Mouse (Mus musculus) cerebellum, postnatal 14 days (tissue): ENCODE measurements around the gene Pde4b.

Experiments
- DNase-seq, 2 experiments: peaks; one replicate each; pipeline ENCODE4 v3.0.0; 2021; ENCODE audit warnings: mixed read lengths in 2 of 2

Pde4b gene

GRCm38 (mm10) chr4:102297558-102297957, 210.2 kb downstream of the Pde4b start:
- DNase-seq, result no peak

- no peak for DNase-seq
Measured at GRCm38 (mm10) chr4:102302568-102302967, 215.2 kb downstream of the Pde4b start.

GRCm38 (mm10) chr4:102307661-102308297, 220.4 kb downstream of the Pde4b start:
- DNase-seq, result no peak

- DNase-seq, result no peak
Measured at GRCm38 (mm10) chr4:102310630-102311029, 223.3 kb downstream of the Pde4b start.

GRCm38 (mm10) chr4:102316011-102316410, 228.7 kb downstream of the Pde4b start:
- peak; percentile 20 to 33 for DNase-seq

- DNase-seq, result no peak
Measured at GRCm38 (mm10) chr4:102316699-102317285, 229.4 kb downstream of the Pde4b start.

- DNase-seq, result peak in 1 of 2 experiments; percentile 20
Measured at GRCm38 (mm10) chr4:102318596-102318995, 231.3 kb downstream of the Pde4b start.

GRCm38 (mm10) chr4:102321340-102321739, 234.0 kb downstream of the Pde4b start:
- no peak for DNase-seq

GRCm38 (mm10) chr4:102332386-102332785, 245.0 kb downstream of the Pde4b start:
- DNase-seq, result no peak

- no peak for DNase-seq
Measured at GRCm38 (mm10) chr4:102332885-102333284, 245.5 kb downstream of the Pde4b start.

- no peak for DNase-seq
Measured at GRCm38 (mm10) chr4:102346911-102347492, 259.7 kb downstream of the Pde4b start.

- no peak for DNase-seq
Measured at GRCm38 (mm10) chr4:102351476-102352475, 264.4 kb downstream of the Pde4b start.

- DNase-seq, result peak; percentile 89 to 92
Measured at GRCm38 (mm10) chr4:102353641-102354403, 266.5 kb downstream of the Pde4b start.

- DNase-seq, result no peak
Measured at GRCm38 (mm10) chr4:102368105-102368735, 280.9 kb downstream of the Pde4b start.

GRCm38 (mm10) chr4:102374614-102375013, 287.3 kb downstream of the Pde4b start:
- DNase-seq, result no peak

GRCm38 (mm10) chr4:102382763-102383505, 295.6 kb downstream of the Pde4b start:
- no peak for DNase-seq

- no peak for DNase-seq
Measured at GRCm38 (mm10) chr4:102393605-102394004, 306.3 kb downstream of the Pde4b start.

- DNase-seq, result no peak
Measured at GRCm38 (mm10) chr4:102397334-102397733, 310.0 kb downstream of the Pde4b start.

GRCm38 (mm10) chr4:102398512-102398911, 311.2 kb downstream of the Pde4b start:
- DNase-seq, result peak in 1 of 2 experiments; percentile 24

- no peak for DNase-seq
Measured at GRCm38 (mm10) chr4:102406848-102407247, 319.5 kb downstream of the Pde4b start.

GRCm38 (mm10) chr4:102408132-102408531, 320.8 kb downstream of the Pde4b start:
- DNase-seq, result no peak
